Mouse (Mus musculus) cerebellum, adult 18-20 months (tissue): Measurements from ENCODE around the gene Pdlim7.

Experiments
- DNase-seq, 2 experiments: peaks; one replicate each; pipeline ENCODE4 v3.0.0; 2021

Pdlim7 gene

GRCm38 (mm10) chr13:55513111-55513748 is at the start of gene Pdlim7:
Gene Pdlim7, minus strand, starts transcription at chr13:55513676.
- DNase-seq = peak; percentile 83 to 94

- no peak for DNase-seq
Measured at GRCm38 (mm10) chr13:55557499-55557898, 44.0 kb upstream of the Pdlim7 start.

GRCm38 (mm10) chr13:55555921-55556320 is 42.4 kb upstream of the Pdlim7 start:
- DNase-seq = no peak

GRCm38 (mm10) chr13:55549061-55549460 is 35.6 kb upstream of the Pdlim7 start:
- DNase-seq = no peak

GRCm38 (mm10) chr13:55548426-55548825 is 35.0 kb upstream of the Pdlim7 start:
- DNase-seq = no peak

GRCm38 (mm10) chr13:55547916-55548315 is 34.4 kb upstream of the Pdlim7 start:
- no peak for DNase-seq

GRCm38 (mm10) chr13:55544792-55545191 is 31.3 kb upstream of the Pdlim7 start:
- DNase-seq = no peak

GRCm38 (mm10) chr13:55543447-55543846 is 30.0 kb upstream of the Pdlim7 start:
- no peak for DNase-seq

GRCm38 (mm10) chr13:55542891-55543290 is 29.4 kb upstream of the Pdlim7 start:
- DNase-seq = peak in 1 of 2 experiments; percentile 32

- peak; percentile 39 to 45 for DNase-seq
Measured at GRCm38 (mm10) chr13:55540933-55541332, 27.5 kb upstream of the Pdlim7 start.

GRCm38 (mm10) chr13:55536194-55537175 is 23.0 kb upstream of the Pdlim7 start, which contains the start of gene Ddx41:
Gene Ddx41, minus strand, starts transcription at chr13:55536658.
- peak; percentile 99 to 100 for DNase-seq

- peak in 1 of 2 experiments; percentile 30 for DNase-seq
Measured at GRCm38 (mm10) chr13:55535796-55536193, 22.3 kb upstream of the Pdlim7 start.

GRCm38 (mm10) chr13:55535191-55535590 is 21.7 kb upstream of the Pdlim7 start:
- no peak for DNase-seq

GRCm38 (mm10) chr13:55529198-55529915 is 15.9 kb upstream of the Pdlim7 start, which contains the start of gene Dok3:
Gene Dok3, minus strand, starts transcription at chr13:55529296.
- DNase-seq = no peak

- no peak for DNase-seq
Measured at GRCm38 (mm10) chr13:55527834-55528772, 14.6 kb upstream of the Pdlim7 start.

GRCm38 (mm10) chr13:55527212-55527611 is 13.7 kb upstream of the Pdlim7 start:
- no peak for DNase-seq

- DNase-seq = no peak
Measured at GRCm38 (mm10) chr13:55525733-55526553, 12.5 kb upstream of the Pdlim7 start.

- DNase-seq = no peak
Measured at GRCm38 (mm10) chr13:55523951-55524600, 10.6 kb upstream of the Pdlim7 start.

- no peak for DNase-seq
Measured at GRCm38 (mm10) chr13:55523278-55523677, 9.8 kb upstream of the Pdlim7 start.

GRCm38 (mm10) chr13:55522730-55523129 is 9.3 kb upstream of the Pdlim7 start:
- DNase-seq = no peak
